Mouse (Mus musculus): ENCODE measurements around the gene Chpt1.
"Not testable (repeated sequence)": the region's sequence is repeated elsewhere in the genome, so short reads cannot be mapped to it uniquely, and the experiment has no call there.

The Chpt1 gene

GRCm38 (mm10) chr10:88503421-88504314, at the start of gene Chpt1:
Gene Chpt1, minus strand, starts transcription at chr10:88504073.
- in situ Hi-C loops (cut with MboI; ENCODE audit: low sequenced_read_pairs) = no loop called here

GRCm38 (mm10) chr10:88552738-88553137, 48.9 kb upstream of the Chpt1 start:
- in situ Hi-C loops (cut with MboI; ENCODE audit: low sequenced_read_pairs) = loop anchor here (10.0 kb wide), 1 partner anchor 172 kb away; no protein-coding TSS in a partner anchor

- in situ Hi-C loops (cut with MboI; ENCODE audit: low sequenced_read_pairs) = loop anchor here (10.0 kb wide), 1 partner anchor 175 kb away; no protein-coding TSS in a partner anchor
Observed at GRCm38 (mm10) chr10:88550225-88550624, 46.4 kb upstream of the Chpt1 start.

DNA sequence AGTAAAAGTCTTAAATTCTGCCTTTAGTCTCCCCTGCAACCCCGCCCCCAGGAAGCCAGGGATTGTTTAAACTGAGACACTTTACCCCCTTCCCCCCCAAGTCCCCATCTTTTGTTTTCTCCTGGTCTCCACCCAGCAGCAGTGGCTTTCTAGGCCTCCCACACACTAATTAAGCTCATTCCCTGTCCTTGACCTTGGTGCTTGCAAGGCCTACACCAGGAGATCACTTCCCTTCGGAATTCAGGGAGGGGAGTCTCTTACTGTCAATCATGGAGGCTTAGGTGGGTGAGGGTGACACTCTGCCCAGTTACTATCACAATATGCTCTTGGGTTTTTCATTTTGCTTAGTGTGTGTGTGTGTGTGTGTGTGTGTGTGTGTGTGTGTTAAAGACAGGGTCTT, 43.8 kb upstream of the Chpt1 start:
- in situ Hi-C loops (cut with MboI; ENCODE audit: low sequenced_read_pairs) = no loop called here

GRCm38 (mm10) chr10:88530631-88531030, 26.8 kb upstream of the Chpt1 start:
- in situ Hi-C loops (cut with MboI; ENCODE audit: low sequenced_read_pairs) = no loop called here

GRCm38 (mm10) chr10:88524016-88524415, 20.1 kb upstream of the Chpt1 start:
- in situ Hi-C loops (cut with MboI; ENCODE audit: low sequenced_read_pairs) = no loop called here

- in situ Hi-C loops (cut with MboI; ENCODE audit: low sequenced_read_pairs) = no loop called here
Observed at GRCm38 (mm10) chr10:88523212-88523611, 19.3 kb upstream of the Chpt1 start.

DNA sequence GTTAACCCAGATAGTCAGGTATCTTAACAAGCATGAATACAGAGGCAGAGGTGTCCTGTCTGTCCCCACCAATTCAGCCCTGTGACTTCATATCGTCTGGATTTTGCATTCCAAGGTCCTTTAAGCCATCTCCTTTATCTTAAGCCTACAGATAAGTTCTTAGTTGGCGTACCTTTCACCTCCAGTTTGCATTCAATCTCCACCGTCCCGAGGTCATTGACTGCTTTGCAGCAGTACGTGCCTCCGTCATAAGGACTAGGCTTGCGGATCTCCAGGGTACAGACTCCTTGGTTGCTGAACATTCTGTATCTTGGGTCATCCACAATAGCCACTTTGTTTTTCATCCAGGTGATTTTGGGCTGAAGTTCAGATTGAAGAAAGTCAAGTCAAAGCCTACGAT, 18.9 kb upstream of the Chpt1 start:
- in situ Hi-C loops (cut with MboI; ENCODE audit: low sequenced_read_pairs) = no loop called here

DNA sequence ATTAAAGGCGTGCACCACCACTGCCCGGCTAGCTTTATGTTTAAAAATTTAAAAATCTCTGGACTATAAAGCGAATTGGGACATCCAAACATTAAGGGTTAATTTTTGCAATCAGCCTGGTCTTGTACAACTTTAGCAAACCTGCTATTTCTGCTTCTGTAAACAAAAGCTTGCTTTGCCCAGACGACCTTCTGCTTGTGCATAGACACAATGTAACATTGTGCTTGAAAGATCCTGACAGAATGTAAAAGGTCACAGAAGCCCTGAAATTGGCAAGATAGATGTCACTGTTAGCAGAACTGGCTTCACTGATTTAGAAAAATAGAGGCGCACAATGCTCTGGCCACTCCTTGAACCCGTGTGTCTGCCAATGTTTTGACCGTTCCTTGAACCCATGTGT, 11.2 kb upstream of the Chpt1 start:
- in situ Hi-C loops (cut with MboI; ENCODE audit: low sequenced_read_pairs) = not testable (repeated sequence)

DNA sequence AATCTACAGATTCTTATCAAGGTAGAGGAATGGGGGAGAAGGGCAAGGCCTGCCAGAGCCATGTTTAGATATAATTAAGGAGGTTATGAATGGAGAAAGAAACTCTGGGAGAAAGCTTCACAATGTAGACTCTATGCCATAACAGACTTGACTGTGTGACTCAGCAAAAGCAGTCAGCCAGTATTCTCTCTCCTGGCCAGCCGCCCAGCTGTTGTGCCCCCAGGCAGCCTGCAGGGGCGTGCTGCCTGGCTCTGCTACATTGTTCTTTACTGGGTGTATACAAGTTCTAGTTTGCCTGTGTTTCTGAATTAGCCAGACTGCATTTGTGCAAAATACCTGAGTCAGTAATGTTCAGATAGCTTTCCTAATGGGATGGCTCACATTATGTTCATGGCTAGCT, 10.6 kb upstream of the Chpt1 start:
- in situ Hi-C loops (cut with MboI; ENCODE audit: low sequenced_read_pairs) = no loop called here

GRCm38 (mm10) chr10:88513574-88514135, 9.8 kb upstream of the Chpt1 start:
- in situ Hi-C loops (cut with MboI; ENCODE audit: low sequenced_read_pairs) = no loop called here

GRCm38 (mm10) chr10:88511355-88511754, 7.5 kb upstream of the Chpt1 start:
- in situ Hi-C loops (cut with MboI; ENCODE audit: low sequenced_read_pairs) = no loop called here

DNA sequence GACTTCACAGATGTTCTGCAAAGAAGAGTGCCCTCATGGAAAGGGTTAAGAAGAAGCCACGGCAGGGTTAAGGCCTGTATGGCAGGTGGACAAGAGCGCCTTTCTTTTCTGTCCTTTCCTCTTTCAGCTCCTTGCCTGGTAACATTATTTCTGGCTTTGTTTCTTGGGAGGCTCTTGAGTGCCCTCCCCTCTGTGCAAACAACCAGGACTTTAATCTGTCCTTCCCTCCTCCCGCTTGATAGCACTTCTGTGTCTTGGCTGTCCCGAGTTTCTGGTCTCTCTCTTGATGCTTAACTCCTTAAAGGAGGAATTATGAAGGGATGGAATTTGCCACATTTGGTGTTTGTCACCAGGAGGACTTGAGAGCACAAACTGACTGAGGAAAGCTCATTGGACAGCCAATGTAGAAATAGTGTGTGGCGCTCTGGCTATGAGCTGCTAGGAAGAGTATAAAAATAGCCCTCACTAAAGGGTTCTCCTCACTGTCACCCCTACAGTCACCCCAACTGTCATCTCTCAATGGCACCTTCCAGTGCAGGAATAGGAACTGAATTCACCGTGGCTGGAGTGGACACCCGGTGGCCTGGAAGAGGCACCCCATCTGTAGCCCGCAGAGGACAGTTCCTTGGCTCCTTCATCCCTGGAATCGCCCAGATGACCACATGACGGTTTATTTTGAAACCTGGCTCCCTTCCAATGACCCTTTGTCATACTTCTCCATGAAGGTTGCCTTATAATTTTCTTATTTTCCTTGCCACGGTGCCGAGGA, 6.8 kb upstream of the Chpt1 start:
- in situ Hi-C loops (cut with MboI; ENCODE audit: low sequenced_read_pairs) = no loop called here

DNA sequence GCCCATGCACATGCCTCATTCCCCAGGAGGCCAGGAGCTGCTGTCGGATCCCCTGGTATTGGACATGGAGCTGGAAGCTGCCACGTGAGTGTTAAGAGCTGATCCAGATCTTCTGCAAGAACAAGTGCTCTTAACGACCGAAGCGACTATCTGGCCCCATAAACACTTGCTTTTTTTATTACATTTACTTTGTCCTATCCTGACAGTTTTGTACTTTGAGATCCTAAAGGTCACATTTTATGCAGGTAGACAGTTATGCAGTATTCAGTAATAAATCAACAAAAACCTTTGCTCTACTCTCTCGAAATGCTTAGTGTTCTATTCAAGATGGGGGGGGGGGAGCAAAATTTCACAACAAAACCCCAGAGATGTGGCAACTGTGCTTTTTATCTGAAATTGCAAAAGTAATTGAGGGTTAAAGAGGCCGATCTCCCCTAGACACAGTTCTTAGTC, 3.8 kb upstream of the Chpt1 start:
- in situ Hi-C loops (cut with MboI; ENCODE audit: low sequenced_read_pairs) = no loop called here

GRCm38 (mm10) chr10:88505256-88505655, 1.4 kb upstream of the Chpt1 start:
- in situ Hi-C loops (cut with MboI; ENCODE audit: low sequenced_read_pairs) = no loop called here

DNA sequence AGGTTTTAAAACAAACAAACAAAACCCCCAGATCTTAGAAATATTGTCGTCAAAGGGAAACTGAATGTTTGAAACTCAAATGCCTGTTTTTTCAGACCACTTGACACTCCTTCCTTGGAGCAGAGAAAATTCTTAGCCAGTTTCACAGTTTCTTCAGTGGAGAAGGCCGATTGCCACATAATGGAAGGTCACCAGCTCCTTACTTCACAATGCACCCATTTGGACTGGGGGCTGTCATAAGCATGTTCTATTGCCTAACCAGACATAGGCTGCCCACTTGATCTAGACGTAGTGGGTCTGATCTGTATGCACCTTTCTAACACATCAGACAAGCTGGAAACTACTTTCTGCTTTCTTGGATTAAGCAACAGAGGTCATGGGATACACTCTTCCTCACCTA, 608 bp upstream of the Chpt1 start:
- in situ Hi-C loops (cut with MboI; ENCODE audit: low sequenced_read_pairs) = no loop called here

GRCm38 (mm10) chr10:88502919-88503318, 954 bp downstream of the Chpt1 start:
- in situ Hi-C loops (cut with MboI; ENCODE audit: low sequenced_read_pairs) = no loop called here

- in situ Hi-C loops (cut with MboI; ENCODE audit: low sequenced_read_pairs) = no loop called here
Observed at GRCm38 (mm10) chr10:88501886-88502765, 1.7 kb downstream of the Chpt1 start.

DNA sequence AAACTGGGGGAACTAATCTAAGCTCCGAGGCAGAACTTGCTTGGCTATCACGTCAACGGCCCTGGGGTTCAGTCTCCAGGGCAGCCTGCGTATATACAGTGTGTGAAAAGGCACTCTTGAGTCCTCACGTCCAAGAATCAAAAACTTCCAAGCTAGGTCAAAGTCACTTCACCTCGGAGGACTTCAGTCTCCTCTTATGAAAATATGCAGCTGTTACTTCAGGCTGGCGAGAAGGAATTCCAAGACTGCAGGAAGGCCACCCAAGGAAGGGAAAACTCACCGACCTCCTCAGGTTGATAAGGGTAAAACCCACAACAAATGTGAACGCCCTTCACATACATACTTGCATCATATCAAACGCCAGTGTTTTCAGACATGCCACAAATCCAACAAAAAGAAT, 2.5 kb downstream of the Chpt1 start:
- in situ Hi-C loops (cut with MboI; ENCODE audit: low sequenced_read_pairs) = no loop called here

- in situ Hi-C loops (cut with MboI; ENCODE audit: low sequenced_read_pairs) = no loop called here
Observed at GRCm38 (mm10) chr10:88499993-88500392, 3.9 kb downstream of the Chpt1 start.

Measured in CH12F3 (cell line).